Mouse (Mus musculus) intestine, embryonic 16.5 days (tissue): ENCODE data around the gene Kcnc2. TPM values are rescaled to one million over a fixed set of nuclear protein-coding genes. Genes with fewer than 3 reads are reported as not detected.

ENCODE experiments used
- ATAC-seq: fragments of 200-750 bp; cut with Nextera tagmentation; 2 replicates; pipeline ENCODE4 v1.8.0; 2017; ENCODE audit warnings: moderate TSS enrichment, moderate library complexity
- H3K27ac ChIP-seq: fragments of 300-500 bp; sonication (generic); 2 replicates; pipeline ENCODE4 v1.5.1; 2014; ENCODE audit warnings: mild to moderate bottlenecking, low read length
- H3K27me3 ChIP-seq: fragments of 300-500 bp; sonication (generic); replicated peaks from 2 replicates; pipeline ENCODE4 v1.6.1; 2014; ENCODE audit warnings: low read length, control low read depth, mixed read lengths; ENCODE audit not compliant: control insufficient read depth, insufficient read depth
- H3K36me3 ChIP-seq: fragments of 300-500 bp; sonication (generic); 2 replicates; pipeline ENCODE4 v1.6.1; 2014; ENCODE audit warnings: low read length, control low read depth; ENCODE audit not compliant: control insufficient read depth, insufficient read depth
- H3K4me1 ChIP-seq: fragments of 300-500 bp; sonication (generic); 2 replicates; pipeline ENCODE4 v1.6.1; 2014; ENCODE audit warnings: low read length, control low read depth, mixed read lengths; ENCODE audit not compliant: control insufficient read depth, insufficient read depth
- H3K4me2 ChIP-seq: fragments of 300-500 bp; sonication (generic); 2 replicates; pipeline ENCODE4 v1.6.1; 2014; ENCODE audit warnings: low read depth, low read length, control low read depth
- H3K4me3 ChIP-seq: fragments of 300-500 bp; sonication (generic); 2 replicates; pipeline ENCODE4 v1.5.1; 2014; ENCODE audit warnings: mild to moderate bottlenecking, low read length
- H3K9ac ChIP-seq: fragments of 300-500 bp; sonication (generic); 2 replicates; pipeline ENCODE4 v1.6.1; 2014; ENCODE audit warnings: low read depth, low read length
- H3K9me3 ChIP-seq: fragments of 300-500 bp; sonication (generic); 2 replicates; pipeline ENCODE4 v1.6.1; 2016; ENCODE audit warnings: low read length, control low read depth; ENCODE audit not compliant: control insufficient read depth
- WGBS: fragments of 180-500 bp; shearing (Covaris S2); extraction: QIAGEN DNeasy Blood & Tissue Kit; methylation state at CpG from one replicate; pipeline ENCODE4 v1.1.7; 2014; 5-methylcytosine and 5-hydroxymethylcytosine counted together
- polyA plus RNA-seq: library from polyadenylated mRNA; unstranded; fragments of >200 nt; fragmentation: Nextera tagmentation; extraction: Ambion mirVana; gene quantifications from 2 replicates; pipeline ENCODE4 v1.2.1, GENCODE M21; 2015

The Kcnc2 gene
- polyA plus RNA-seq, 1 experiment from 2014 or later = 0.28 TPM

DNA sequence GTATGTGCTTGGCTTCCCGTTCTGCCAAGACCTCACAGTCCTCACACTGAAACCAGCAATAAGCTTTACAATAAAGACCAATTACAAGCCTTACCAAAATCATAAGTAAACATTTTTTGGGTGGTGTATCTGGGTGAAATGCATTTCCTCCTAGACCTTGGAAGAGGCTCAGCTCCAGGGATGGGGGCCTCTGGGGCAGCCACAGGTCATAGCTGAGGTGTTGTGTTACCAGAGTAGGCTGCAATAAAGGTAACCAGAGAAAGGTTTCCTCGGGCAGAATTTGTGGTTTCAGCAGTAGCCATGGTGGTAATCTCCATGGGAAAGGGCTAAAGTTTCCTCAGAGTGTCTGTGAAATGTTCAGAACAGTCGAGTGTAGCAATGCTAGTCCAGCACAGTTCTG is 97.4 kb downstream of the Kcnc2 start:
- WGBS = 68% methylated on average over 3 of the region's 3 CpGs

DNA sequence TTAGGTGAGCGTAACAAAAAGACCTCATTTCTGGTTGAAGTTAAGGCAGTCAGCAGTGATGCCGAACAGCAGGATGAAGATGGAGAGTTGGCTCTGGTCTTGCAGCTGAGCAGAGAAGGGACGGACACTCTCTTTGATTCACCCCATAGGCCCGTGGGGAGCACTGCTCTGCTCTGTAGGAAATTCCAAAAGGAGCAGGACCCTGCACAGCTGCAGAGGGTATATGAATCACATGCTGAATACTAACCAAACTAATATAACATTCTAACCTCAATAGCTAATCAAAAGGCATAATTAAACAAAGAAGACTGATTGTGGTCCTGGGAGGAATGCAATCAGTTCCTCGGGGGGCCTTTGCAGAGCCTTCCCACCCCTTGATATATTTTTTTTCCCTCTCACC is 106.2 kb downstream of the Kcnc2 start:
- H3K36me3 ChIP-seq = no peaks in the 10 kb centered on the region
- no peaks in the 10 kb centered on the region for H3K27me3 ChIP-seq
- no peaks in the 10 kb centered on the region for H3K9me3 ChIP-seq
- no peak overlapping the region for H3K27ac ChIP-seq
- no peak for ATAC-seq
- no peak overlapping the region for H3K4me2 ChIP-seq
- no peaks in the 10 kb centered on the region for H3K4me1 ChIP-seq
- 81% methylated on average over 5 of the region's 5 CpGs for WGBS
- H3K9ac ChIP-seq = no peak overlapping the region
- H3K4me3 ChIP-seq = no peak overlapping the region

More for the DNA sequence above, 97.4 kb downstream of the Kcnc2 start:
- Histone ChIP-seq H3K4me3 (no peak overlapping the region), H3K27ac (no peak overlapping the region), H3K9ac (no peak overlapping the region), H3K36me3 (no peaks in the 10 kb centered on the region), H3K9me3 (no peaks in the 10 kb centered on the region), H3K4me1 (no peaks in the 10 kb centered on the region), H3K4me2 (no peak overlapping the region), H3K27me3 (no peaks in the 10 kb centered on the region)
- ATAC-seq = no peak

DNA sequence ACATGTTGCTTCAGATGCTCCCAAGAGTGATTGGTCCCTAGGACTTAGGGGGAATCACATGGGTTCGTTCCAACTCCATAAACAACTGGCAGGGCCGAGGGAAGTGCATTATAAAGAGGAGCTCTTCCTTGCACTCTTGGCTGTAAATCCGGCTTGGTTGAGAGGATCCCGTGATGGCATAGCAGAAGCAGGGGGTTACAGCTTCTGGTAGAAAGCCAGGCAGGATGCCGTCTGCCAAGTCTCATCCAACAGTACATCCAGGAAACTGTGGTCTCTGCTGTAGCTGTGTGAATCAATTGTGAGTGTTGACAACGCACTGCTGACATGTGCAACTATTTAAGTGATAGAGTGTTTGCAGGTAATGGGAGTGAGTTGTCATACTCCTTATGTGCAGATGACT is 107.5 kb downstream of the Kcnc2 start:
- Histone ChIP-seq H3K36me3 (no peaks in the 10 kb centered on the region), H3K4me3 (no peak overlapping the region), H3K9ac (no peak overlapping the region), H3K4me1 (no peaks in the 10 kb centered on the region), H3K27me3 (no peaks in the 10 kb centered on the region), H3K9me3 (no peaks in the 10 kb centered on the region), H3K4me2 (no peak overlapping the region), H3K27ac (no peak overlapping the region)
- 59% methylated on average over 6 of the region's 6 CpGs for WGBS
- ATAC-seq = no peak

DNA sequence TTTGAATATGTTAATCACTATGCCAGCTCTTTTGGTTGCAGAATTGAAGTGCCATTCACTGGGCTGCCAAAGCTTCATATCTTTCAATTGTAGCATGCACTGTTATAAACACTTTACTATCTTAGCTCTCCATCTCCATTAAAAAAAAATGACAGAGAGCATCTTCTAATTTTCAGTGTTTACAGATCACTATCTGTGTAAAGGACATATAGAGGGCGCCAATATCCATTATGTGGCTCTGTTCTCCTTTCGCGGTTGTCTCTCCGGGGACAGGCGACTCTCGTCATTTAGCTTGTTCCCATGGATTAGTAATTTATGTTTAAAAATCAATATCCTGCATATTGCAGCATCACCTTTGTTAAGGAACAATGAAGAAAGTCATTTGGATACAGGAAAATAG is 109.7 kb downstream of the Kcnc2 start:
- Histone ChIP-seq H3K27ac (no peak overlapping the region), H3K27me3 (no peaks in the 10 kb centered on the region), H3K9me3 (no peaks in the 10 kb centered on the region), H3K4me1 (no peaks in the 10 kb centered on the region), H3K36me3 (no peaks in the 10 kb centered on the region), H3K4me3 (no peak overlapping the region), H3K9ac (no peak overlapping the region), H3K4me2 (no peak overlapping the region)
- WGBS = 84% methylated on average over 6 of the region's 6 CpGs
- no peak for ATAC-seq

DNA sequence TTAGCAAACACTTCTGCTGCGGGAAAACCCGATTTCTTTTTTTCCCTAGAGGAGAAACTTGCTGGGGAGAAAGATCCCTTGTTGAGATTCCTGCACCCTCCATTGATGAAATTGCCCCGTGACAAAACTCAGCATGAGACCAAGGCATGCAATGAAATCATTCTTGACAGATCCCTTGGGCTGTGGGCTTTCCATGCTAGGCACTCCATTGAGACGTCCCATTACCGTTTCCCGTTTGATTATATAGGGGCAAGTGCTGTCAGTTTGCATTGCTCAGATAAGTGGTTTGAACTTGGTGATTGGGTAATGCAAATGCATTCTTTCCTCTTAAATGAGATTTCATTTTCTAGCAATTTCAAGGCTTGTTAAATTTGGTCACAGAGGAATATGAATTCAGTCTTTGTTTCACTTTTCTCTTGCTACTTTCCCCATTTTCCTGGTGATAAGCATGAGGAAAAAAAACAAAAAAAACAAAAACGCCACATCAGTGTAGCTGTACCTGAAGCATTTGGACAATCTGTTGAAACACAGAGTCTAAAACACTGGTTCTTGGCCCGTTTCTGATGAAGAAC is 123.6 kb downstream of the Kcnc2 start:
- H3K27ac ChIP-seq = no peak overlapping the region
- H3K9ac ChIP-seq = no peak overlapping the region
- 66% methylated on average over 8 of the region's 8 CpGs for whole genome bisulfite sequencing
- no peaks in the 10 kb centered on the region for H3K27me3 ChIP-seq
- H3K4me3 ChIP-seq = no peak overlapping the region
- H3K9me3 ChIP-seq = no peaks in the 10 kb centered on the region
- H3K36me3 ChIP-seq = no peaks in the 10 kb centered on the region
- no peak overlapping the region for H3K4me2 ChIP-seq
- H3K4me1 ChIP-seq = no peaks in the 10 kb centered on the region
- ATAC-seq = no peak

DNA sequence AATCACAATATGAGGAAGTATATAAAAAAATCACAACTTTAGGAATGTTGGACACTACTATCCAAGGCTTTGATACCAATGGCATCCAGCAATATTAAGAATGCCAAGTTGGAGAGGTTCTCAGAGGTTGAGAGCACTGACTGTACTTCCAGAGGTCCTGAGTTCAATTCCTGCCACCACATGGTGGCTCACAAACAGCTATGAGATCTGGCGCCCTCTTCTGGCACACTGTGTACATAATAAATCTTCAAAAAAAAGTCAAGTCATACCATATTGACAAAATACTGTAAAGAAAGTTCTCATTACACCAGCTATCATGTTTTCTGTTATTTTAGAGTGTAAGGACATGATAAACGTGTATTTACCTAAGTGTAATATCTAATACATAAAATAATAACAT is 126.3 kb downstream of the Kcnc2 start:
- Histone ChIP-seq H3K36me3 (no peaks in the 10 kb centered on the region), H3K27ac (no peak overlapping the region), H3K9ac (no peak overlapping the region), H3K27me3 (no peaks in the 10 kb centered on the region), H3K4me1 (no peaks in the 10 kb centered on the region), H3K4me2 (no peak overlapping the region), H3K9me3 (no peaks in the 10 kb centered on the region), H3K4me3 (no peak overlapping the region)
- WGBS = 46% methylated on average over 2 of the region's 2 CpGs
- no peak for ATAC-seq

DNA sequence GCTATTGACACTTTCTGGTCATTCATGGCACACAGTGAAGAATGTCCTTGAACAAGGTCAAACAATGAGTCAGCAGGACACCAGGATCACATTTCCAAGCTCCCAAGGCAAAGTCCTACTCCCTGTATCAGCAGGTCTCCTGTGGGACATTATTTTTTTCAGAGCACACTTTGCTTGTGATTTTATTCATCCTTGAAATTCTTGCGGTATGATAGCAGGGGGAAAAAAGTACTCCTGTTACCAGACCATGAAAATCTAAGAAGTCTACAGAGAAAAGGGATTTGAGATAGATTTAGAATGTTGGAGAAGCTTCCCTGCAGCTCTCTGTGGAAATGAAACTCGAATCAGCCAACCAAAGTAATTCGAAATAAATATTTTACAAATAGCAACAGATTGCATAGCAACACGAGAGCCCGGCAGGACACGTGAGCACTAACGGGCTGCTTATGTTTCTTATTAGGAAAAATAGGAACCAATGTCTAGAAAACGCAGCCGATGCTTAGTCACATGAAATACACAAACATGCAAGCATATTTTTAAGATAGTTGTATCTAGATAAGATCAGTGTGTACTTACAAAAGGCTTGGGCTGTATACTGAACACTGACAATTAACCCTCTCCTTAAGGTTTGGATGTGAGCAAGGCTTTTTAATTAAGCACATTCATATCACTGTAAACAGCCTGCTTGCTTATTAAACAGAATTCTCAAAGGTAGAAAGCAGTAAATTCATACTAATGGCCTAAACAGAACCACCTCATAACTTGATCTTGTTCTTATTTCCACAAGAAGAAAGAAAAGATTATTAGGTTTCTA is 129.9 kb downstream of the Kcnc2 start:
- Histone ChIP-seq H3K36me3 (no peaks in the 10 kb centered on the region), H3K27ac (no peak overlapping the region)

DNA sequence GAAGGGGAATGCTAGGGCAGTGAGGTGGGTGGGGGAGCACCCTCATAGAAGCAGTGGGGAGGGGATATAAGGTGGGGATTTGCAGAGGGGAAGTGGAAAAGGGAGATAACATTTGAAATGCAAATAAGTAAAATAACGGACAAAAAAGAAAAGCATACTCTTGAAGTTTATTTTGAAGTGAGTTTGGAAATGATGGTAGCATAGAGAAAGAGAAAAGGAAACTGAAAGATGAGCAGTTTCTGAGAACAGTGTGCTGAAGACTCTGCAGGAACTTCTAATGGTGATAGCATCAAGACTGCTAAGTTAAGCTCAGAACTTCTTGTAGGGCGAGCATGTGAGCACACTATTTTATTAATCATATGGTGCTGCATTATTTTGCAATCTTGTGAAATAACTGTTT is 138.6 kb downstream of the Kcnc2 start:
- Histone ChIP-seq H3K4me2 (no peak overlapping the region), H3K4me3 (no peak overlapping the region), H3K27ac (no peak overlapping the region), H3K4me1 (no peaks in the 10 kb centered on the region), H3K9ac (no peak overlapping the region), H3K27me3 (no peaks in the 10 kb centered on the region), H3K36me3 (no peaks in the 10 kb centered on the region), H3K9me3 (no peaks in the 10 kb centered on the region)
- no peak for ATAC-seq
- WGBS = 65% methylated on average over 2 of the region's 2 CpGs

More for the DNA sequence above, 129.9 kb downstream of the Kcnc2 start:
- H3K4me1 ChIP-seq = no peaks in the 10 kb centered on the region
- H3K4me3 ChIP-seq = no peak overlapping the region
- H3K27me3 ChIP-seq = no peaks in the 10 kb centered on the region
- no peak overlapping the region for H3K4me2 ChIP-seq
- WGBS = 71% methylated on average over 9 of the region's 9 CpGs
- no peak overlapping the region for H3K9ac ChIP-seq
- ATAC-seq = no peak
- H3K9me3 ChIP-seq = no peaks in the 10 kb centered on the region

DNA sequence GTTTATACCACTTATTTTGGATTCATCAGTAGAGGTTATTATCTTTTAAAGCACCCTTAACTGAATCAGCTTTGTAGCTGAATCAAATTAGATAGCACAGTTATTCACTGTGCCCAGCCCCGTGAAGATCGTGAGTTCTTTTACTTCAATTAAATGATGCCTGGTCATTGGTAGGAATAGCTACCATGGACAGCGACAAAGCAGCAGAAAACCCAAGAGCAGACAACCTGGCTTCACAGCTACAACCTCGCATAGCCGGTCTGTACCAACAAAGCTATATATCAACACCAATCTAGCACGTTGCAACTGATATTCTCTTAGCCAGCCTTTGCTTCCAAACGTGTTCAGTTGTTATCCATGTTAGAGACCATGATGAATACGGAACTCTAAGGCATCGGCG is 152.4 kb downstream of the Kcnc2 start:
- Histone ChIP-seq H3K27ac (no peak overlapping the region), H3K4me3 (no peak overlapping the region), H3K27me3 (no peaks in the 10 kb centered on the region), H3K9ac (no peak overlapping the region), H3K36me3 (no peaks in the 10 kb centered on the region), H3K9me3 (no peaks in the 10 kb centered on the region), H3K4me1 (no peaks in the 10 kb centered on the region), H3K4me2 (no peak overlapping the region)
- ATAC-seq = no peak
- WGBS = 46% methylated on average over 10 of the region's 10 CpGs
